Mouse (Mus musculus) 3T3-L1 (cell line): ENCODE measurements around the gene 4933411K16Rik.
"Not testable (repeated sequence)": the region's sequence is repeated elsewhere in the genome, so short reads cannot be mapped to it uniquely, and the experiment has no call there.

ENCODE experiments used
- DNase-seq: peaks from one replicate; pipeline ENCODE4 v3.0.0-alpha.2; 2015; ENCODE audit warnings: low read depth, low spot score

4933411K16Rik gene

DNA sequence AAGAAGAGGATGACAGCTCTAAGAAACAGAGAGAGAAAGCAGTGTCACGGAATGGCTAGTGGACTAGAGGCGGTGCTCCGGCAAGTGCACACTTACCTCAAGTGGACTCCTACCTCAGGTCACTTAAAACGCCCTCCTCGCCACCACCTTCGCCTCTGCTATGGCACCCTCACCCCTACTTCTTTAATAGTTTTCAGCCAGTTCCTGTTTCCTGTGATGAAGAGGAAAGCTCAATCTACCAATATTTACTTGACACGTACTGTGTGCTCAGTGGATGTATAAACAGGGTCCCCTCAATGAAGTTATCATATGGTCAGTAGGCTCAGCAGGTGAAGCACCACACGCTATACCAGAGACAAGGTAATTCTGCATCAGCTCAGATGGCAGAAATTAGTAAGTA is 26.5 kb downstream of the 4933411K16Rik start:
- no peak for DNase-seq

DNA sequence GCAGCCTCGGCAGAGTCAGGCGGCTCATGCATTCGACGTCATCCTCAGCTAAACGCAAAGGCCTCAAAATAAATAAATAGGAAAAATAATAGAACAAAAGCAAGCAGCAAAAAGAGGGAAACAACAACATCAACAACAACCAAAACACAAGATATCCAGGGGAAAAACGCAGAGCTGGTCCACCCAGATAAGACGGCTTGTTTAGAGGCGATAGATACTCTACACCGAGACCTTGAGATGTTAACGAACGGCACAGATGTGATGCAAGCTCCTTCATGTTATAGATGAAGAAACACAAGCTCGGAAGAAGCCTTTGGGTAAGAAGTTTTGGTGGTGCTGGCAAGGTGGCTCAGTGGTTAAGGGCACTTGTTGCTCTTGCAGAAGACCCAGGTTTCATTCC is 27.0 kb downstream of the 4933411K16Rik start:
- no peak for DNase-seq

DNA sequence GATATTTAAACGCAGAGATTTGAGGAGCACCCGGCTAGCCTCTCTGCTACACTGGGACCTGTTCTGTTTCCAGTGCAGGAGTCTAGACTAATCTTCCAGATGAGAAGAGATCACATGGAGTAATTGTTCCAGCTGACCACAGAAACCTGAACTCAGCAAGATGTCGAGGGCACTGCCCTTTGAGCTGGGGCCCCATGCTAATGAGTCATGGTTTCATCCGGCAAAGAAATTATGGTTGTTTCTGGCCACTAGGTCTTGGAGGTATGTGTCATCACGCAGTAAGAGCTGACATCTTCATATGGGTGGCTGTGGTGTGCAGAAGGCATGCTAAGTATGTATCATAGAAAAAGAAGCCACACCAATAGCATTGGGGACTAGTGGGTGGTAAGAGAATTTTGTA is 27.9 kb downstream of the 4933411K16Rik start:
- peak; percentile 97 for DNase-seq

DNA sequence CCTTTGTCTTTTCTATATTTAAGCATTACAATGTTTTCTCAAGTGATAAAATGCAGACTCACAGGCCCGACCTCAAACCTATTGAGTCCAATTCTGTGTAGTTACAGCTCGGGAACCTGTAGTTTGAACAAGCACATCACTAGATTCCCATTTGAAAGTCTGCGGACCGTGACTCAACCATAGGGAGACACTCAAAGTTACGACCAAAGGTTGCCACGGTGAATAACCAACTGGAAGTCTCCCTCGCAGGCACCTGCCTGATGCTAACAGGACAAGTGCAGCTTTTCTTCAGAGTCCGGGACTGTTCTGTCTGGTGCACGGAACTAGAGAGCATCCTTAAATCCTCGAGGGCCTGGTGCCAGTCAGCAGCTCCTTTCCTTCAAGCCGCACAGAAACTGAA is 28.4 kb downstream of the 4933411K16Rik start:
- DNase-seq: no peak

DNA sequence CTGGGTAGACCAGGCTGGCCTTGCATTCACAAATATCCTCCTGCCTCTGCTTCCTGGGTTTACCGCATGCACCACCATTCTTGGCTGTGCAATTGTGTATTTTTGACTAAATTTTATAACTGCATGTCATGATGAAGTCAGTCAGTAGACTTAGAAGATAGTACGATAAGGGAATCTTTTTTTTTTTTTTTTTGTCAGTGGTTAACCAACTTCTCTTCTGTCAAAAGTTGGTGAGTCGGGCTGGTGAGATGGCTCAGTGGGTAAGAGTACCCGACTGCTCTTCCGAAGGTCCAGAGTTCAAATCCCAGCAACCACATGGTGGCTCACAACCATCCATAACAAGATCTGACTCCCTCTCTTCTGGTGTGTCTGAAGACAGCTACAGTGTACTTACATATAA is 29.6 kb downstream of the 4933411K16Rik start:
- DNase-seq: not testable (repeated sequence)

DNA sequence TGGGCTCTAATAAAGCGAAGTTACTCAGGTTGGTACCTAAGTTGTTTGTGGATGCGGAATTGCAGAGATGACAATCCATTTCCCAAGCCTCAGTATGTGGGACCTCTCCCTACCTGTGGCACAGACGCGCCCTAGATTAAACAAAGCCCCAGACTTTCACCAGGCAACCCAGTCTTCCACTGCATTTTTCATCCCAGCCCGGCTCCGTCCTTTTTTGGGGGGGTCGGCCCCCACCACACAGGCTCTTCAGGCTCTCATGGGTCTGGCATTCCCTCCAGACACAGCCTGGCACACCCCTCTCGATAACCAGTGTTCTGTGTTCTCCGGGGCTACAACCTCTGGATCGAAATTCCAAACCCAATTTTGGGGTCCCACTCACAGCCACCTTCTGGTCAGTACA is 33.6 kb downstream of the 4933411K16Rik start:
- DNase-seq: no peak

DNA sequence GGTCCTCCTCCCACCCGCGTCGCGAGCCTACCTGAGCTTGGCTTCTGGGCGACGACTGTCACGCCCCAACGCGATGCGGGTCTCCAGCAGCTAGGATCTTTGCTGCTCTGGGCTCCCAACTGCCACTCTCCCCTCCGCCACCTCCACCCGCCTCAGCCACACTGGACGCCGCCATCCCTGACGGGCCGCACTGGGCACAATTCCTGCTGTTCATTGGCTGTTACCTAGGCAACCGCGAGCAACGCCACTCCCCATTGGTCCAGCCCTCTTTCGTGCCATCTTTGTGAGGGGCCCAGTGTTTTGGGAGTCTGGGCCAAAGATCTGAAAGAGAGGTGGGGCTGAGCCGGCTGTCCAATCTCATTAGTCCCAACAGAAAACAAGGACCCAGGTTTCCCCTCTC is 34.1 kb downstream of the 4933411K16Rik start, which contains the start of gene Morn4:
Gene Morn4 (minus strand): TSS at position 192 of the 400 bp plus-strand sequence.
- peak; percentile 97 for DNase-seq

DNA sequence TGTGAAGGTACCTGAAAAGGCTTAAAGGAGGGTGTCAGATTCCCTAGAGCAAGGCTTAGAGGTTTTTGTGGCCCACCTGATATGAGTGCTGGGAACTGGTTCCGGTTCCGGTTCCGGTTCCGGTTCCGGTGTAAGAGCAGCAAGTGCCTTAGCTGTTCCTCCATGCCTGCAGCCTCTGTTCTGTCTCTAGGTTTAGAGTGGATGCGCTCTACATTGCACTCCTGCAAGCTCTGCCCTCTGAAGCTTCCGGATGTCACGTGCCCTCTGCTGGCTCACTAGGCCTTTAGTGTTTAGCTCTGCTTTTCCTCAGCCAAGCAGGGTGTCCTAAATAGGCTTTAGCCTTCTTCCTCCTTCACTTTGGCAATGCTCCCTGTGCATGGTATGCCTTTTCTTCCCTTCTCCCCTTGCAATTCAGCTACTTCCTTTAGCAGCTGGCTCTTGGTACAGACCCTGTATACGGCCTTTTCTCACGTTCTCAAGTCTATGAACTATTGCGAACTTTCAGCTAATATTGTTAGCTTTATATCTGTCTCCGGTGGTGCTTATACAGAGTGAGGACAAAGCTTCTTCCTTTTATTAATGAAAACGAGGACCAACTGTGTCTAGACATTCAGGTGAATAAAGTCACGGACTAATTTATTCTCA is 37.2 kb downstream of the 4933411K16Rik start:
- peak; percentile 66 for DNase-seq

DNA sequence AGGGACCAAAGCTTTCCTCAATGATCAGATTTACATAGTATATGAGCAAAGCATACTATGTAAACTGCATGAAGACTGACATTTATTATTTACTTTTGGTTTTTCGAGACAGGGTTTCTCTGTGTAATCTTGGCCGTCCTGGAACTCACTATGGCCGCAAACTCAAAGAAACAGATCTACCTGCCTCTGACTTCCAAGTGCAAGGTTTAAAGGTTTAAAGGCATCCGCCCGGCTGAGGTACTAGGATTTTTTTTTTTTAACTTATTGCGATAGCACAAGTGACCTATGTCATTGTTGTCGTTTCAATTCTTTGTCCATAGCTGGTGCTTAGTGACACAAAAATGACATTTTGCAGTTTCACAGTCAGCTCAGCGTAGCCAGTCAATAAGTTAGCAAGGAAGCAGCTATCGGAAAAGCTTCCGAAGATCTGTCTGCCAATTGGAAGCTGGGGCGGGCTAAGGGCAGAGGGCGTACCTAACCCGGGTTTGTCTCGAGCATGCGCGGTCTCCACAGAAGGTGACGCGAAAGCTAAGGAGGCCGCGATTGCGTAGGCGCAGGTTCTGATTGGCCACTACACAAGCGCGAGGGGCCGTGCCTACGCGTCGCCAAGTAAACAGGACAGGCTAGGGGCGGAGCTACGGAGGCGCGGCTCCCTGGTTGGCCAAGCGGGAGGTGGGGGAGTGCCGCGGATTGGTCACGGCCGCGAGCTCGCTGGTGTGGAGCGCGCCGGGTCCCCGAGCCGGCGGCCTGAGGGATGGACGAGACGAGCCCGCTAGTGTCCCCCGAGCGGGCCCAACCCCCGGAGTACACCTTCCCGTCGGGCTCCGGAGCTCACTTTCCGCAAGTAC is 37.9 kb downstream of the 4933411K16Rik start, which contains the start of gene Pi4k2a:
Gene Pi4k2a (plus strand): TSS at position 723 of the 848 bp plus-strand sequence.
- DNase-seq: peak; percentile 100

DNA sequence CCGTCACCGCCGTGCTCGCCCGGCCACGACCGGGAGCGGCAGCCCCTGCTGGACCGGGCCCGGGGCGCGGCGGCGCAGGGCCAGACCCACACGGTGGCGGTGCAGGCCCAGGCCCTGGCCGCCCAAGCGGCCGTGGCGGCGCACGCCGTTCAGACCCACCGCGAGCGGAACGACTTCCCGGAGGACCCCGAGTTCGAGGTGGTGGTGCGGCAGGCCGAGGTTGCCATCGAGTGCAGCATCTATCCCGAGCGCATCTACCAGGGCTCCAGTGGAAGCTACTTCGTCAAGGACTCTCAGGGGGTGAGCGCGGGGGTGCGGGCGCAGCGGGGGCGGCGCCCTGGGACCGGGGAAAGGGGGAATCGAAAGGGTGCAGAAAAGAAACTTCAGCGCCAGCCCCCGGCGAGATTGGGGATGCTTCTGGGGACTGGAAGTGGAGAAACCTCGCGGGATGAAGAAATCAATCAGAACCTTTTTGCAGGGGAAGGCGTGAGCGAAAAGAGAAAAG is 38.6 kb downstream of the 4933411K16Rik start:
- peak; percentile 78 for DNase-seq

DNA sequence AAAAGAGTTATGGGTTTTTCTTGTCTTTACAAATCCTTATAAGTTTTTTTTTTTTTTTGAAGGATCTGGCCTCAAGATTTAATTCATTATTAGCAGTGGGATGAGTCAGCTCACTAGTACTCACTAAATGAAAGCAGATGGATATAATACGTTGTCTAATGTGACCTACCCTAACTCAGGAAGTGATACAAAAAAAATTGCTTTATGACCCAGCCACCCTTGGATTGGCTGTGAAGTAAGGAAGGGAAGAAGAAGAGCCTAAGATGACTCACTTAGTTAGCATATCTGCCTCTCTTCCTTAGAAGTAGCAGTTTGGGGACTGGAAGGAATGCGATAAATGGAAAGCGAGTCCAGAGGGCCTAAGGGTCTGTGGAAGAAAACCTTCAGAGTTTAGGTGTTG is 47.4 kb downstream of the 4933411K16Rik start:
- peak; percentile 86 for DNase-seq
